Mouse (Mus musculus) left cerebral cortex, postnatal 25 days (tissue): ENCODE measurements around the gene Tcerg1l. TPM values are rescaled to one million over a fixed set of nuclear protein-coding genes. Genes with fewer than 3 reads are reported as not detected.

ENCODE experiments used
- DNase-seq, 2 experiments: peaks; one replicate each; pipeline ENCODE4 v3.0.0; 2022; ENCODE audit warnings: low spot score in 2 of 2, mixed read lengths in 1 of 2
- intact Hi-C: fragments of 180-260 bp; cut with DNase I; formaldehyde crosslinking; loops from one replicate; pipeline ENCODE4 v1.15.1; 2025
- total RNA-seq, 2 experiments: library from RNA; stranded (reverse); gene quantifications; 2 replicates each; pipeline ENCODE4 v1.2.3; 2021

Gene Tcerg1l
- total RNA-seq, 2 experiments from 2014 or later = 12.2 to 15.7 TPM

DNA sequence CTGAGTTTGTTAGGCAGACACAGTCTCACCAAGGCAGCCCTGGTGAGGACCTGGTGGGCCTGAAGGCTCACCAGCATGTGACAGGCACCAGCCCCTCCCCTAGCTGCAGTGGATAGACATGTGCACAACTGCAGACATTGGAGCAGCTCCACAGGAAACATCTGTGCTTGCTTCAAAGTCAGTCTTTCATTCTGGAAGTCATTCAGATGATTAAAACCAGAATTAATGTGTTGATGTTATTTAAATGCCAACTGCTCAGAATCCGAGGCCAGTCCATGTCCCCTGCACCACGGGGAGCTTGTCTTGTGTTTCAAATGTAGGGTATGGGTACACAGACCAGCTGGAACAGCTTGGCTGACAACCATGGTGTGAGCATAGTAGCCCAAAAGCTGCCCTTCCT, 150.8 kb downstream of the Tcerg1l start:
- DNase-seq = no peak
- intact Hi-C loops = loop anchor here (5.0 kb wide), 1 partner anchor 644 kb away; no protein-coding TSS in a partner anchor

DNA sequence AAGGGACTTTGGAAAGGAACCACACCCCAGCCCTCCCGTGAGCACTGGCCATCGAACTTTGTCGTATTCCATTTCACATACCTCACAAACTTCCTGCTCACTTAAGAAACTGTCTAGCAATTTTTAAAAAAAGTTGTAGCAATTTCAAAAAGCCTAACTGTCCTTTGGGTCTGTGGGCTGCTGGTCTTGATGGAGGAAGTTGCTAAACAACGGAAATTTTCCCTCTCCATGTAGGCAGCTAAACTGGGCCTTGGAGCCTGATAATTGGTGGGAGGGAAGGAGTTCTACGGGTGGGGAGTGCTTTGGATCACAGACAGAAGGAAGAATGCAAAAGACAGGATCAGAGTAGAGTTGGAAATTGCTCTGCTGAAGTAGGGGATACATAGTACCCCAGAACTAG, 155.3 kb downstream of the Tcerg1l start:
- intact Hi-C loops = no loop called here
- no peak for DNase-seq

DNA sequence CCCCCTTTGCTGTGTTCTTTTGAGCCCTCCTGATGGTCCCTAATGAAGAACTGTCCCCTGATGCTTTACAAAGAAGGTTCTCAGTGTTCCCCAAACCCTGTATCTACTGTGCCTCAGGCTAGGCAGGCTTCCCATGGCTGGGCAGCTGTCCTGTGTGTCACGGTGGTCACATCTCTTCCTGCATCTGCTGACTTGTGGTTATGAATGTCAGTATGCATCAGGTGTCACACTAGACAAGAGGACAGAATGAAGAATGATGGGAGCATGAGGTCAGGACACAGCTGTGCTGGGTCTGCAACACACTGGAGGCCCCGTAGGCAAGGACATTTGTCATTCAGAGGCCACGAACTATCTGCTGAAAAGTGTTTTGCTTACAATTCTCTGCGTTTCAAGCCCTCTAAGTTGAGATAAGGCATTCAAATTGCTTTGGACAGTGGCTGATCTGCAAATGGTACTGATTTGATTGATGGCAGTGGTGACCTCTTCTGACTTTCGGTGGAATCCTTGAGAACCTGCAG, 159.8 kb downstream of the Tcerg1l start:
- intact Hi-C loops = no loop called here
- no peak for DNase-seq

DNA sequence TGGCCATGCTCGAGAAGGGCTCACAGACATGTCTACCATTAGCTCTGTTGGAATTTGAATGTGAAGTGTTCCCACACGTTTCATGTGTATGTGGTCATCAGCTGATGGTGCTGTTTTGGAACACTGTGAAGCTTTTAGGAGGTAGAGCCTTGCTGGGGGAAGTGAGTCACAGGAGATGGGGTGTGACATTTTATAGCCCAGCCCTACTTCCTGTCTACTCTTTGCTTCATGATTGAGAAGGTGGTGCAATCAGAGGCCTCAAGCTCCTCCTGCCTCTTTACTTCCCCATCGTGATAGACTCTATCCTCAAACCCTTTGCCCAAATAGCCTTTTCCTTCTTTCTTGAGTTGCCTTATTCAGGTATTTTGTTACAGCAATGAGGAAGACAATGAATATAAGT, 173.3 kb downstream of the Tcerg1l start:
- intact Hi-C loops = no loop called here
- DNase-seq = no peak

DNA sequence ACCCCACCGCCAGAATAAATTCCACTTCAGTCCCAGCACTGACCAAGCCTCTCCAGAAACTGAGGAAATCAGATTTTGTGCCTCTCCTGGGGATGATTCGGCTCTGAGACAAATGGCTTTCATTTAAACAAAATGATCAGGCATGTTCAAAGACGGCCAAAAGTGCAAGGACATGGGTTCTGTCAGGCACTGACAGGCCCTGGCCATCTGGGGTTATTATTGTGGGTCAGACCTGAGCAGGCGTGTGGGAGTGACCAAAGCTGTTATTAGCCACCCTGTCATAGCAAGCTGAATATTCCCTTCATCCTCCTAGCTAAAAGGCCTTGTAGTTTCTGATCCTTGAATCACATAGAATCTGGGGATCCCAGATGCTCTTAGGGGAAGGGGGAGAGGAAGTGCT, 174.6 kb downstream of the Tcerg1l start:
- no peak for DNase-seq
- intact Hi-C loops = no loop called here

DNA sequence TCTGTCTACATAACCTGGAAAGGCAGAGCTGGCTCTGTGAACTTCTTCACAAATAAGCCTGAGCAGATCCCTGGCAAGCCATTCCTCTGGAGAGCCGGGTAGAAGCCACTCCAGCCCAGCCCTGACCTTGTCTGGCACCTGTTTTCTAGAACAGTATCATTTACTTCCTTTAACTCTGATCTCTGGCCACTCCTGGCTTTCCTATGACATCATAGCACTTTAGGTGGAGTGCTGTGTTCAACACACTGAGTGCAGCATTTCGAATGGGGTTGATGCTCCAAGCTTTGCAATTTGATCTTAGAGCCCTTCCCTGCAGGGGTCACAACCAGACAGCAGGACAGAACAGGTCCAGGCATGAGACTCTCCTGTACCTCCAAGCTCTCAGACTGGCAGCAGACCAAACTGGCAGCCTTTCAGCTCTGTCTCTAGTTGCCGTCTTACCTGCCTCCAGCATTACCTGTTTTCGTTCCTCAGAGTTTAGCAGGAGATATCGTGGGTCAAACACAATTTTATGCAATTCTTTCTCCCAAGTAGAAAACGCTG, 179.9 kb downstream of the Tcerg1l start:
- DNase-seq = no peak
- intact Hi-C loops = no loop called here

DNA sequence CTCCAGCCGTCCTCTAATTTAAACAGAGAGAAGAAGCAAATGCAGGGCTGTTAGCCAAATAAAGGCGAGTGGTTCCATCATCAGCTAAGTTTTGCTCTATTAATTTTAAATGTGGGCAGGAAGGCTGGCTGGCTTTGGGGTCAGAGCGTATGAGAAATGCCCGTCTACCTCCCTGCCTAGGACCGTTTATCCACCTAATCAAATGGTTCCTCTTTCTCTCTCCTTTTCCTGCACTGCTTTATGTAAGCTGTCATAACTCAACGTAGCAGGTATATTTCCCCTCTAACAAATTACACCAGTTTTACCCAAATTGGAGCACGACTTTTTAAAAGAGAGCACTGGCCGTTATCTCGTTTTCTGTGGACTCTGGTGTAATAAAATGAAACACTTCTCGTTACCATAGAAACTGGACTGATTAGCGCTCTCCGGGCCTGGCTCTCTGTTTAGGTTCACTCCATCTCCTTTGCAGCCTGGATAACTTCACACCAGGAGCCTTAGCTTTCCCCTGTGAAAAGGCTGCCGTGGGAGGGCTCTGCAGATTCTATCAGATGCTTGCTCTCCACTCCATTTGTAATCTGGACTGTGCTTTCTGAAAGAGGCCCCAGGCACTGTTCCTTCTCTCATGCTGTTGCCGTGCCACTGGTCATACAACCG, 182.2 kb downstream of the Tcerg1l start:
- peak; percentile 6 to 37 for DNase-seq
- intact Hi-C loops = no loop called here

DNA sequence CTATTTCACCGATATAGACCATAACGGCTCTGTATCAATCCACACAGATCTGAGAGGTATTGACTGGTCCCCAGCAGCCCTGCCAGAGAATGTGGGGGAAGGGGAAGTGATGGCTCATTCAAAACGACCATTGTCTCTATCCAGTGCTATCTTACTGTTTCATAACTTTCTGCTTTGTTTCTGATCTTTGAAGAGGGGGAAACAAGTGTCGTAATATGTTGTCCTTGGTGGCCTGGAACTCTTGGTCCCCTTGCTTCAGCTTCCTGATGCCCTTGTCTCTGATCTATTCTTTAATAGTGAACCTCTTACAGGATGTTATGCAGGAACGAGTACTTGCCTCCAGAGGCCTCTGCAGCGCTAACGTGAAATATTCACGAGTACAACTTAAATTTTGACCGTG, 182.8 kb downstream of the Tcerg1l start:
- intact Hi-C loops = no loop called here
- DNase-seq = no peak

DNA sequence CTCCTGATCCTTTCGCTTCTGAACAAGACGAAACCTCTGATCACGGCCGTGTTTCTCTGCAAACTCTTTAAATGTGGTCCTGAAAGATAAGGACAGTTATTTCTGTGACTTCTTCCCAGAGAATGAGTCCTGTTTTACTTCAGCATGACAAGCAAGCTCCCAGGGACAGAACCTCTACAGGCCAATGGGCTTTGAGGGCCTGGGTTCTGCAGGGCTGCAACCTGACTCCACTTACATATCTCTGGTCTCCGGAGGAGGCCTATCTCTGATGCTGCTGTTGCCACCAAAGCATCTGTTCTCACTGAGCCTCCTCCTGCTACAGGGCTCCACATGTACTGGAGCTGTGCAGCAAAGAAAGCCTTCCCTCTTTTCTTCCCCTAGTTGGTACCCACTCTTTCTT, 187.8 kb downstream of the Tcerg1l start:
- DNase-seq = no peak
- intact Hi-C loops = no loop called here

DNA sequence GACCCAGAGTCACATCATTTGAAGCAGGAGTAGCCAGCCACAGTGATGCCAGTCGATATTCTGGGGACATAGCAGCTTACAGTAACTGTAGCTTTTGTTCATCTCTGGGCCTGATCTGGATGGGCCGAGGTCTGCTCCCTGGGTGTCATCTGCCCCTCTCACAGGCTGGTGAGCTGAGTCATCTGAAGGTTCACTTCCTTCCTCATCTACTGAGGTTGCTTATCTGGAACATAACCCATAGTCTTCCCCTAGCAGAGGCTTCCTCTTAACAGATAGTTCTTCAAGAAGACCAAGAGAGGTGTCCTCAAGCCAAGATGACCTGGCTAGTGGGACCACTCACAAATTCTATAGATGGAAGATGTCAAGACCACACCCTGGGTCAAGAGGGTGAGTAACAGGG, 192.4 kb downstream of the Tcerg1l start:
- no peak for DNase-seq
- intact Hi-C loops = no loop called here

DNA sequence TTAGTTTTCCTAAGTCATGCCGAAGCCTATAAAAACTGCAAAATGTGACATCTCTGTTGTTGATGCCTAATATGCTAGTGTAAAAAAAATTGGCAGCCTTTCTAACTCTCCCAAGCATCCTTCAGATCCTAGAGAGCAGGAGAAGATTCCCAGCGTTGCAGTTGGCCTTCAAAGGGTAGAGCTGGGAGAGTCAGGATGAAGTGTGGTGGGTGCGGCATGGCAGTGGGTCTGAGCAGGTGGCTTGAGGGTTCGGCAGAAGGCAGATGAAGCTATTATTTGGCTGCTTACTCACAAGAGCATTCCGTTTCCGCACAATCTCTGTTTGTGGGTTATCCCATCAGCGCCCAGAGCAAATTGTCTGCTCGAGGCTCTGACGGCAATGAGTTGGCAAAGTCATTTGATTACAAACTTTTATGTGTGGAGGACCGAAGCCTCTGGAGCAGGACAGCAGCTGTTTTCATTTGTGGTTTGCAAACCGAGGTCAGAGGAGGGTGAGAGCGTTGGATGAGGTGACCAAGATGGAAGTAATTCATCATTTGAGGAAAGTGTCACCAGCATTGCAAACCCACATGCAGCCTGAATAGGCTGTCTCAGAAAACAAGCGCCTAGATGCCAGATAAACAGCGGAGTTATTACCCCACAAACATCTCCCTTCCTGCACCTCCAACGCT, 195.2 kb downstream of the Tcerg1l start:
- no peak for DNase-seq
- intact Hi-C loops = no loop called here

DNA sequence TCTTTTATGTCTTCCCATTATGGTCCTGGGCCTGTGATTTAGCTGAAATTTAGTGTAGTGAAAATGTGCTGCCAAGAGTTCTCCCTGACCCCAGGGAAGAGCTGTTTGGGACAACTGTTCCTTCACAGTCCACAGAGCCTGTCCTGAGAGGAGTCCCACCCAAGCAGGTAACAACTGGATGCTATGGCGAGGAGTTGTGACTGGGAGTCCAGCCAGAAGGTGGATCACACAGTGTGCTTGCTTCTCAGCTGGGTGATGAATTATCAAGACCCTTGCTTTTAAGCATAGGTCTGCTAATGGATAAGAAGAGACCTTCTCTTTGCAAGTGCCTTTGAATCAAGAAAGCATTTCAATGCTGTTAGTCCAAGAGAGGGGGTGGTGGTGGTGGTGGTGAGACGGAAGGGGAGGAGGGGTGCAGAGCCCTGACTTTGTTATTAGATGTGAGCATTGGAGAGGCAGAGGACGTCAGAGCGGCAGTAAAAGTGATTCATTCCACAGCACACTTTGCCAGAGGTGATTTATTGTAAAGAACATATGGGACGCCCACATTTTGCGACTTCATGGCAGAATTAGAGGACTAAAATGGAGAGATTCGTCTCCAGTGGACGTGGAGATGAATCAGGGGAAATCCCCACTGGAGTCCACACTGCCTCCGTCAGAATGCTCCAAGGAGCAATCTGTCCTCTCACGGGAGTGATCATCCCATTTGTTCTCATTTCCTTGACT, 198.0 kb downstream of the Tcerg1l start:
- peak; percentile 42 to 90 for DNase-seq
- intact Hi-C loops = loop anchor here (5.0 kb wide), 1 partner anchor 192 kb away; no protein-coding TSS in a partner anchor

DNA sequence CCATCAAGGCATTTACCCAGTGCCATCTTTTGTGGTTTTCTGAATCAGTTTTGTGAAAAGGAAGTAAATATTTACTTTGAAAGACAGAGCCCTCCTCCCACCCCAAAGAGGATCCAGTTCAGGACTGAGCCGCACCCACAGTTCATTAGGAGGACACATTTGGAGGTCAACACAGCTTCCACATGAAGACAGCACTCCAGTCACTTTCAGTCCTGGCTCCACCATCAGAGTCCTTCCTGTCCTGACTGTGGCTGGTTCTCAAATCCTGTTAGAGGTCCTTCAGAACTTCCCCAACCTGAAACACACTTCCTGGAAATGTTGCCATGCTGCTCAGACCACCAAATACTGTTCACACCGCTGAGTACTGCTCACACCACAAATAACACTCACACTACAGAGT, 201.4 kb downstream of the Tcerg1l start:
- intact Hi-C loops = loop anchor here (5.0 kb wide), 1 partner anchor 189 kb away; no protein-coding TSS in a partner anchor
- no peak for DNase-seq

DNA sequence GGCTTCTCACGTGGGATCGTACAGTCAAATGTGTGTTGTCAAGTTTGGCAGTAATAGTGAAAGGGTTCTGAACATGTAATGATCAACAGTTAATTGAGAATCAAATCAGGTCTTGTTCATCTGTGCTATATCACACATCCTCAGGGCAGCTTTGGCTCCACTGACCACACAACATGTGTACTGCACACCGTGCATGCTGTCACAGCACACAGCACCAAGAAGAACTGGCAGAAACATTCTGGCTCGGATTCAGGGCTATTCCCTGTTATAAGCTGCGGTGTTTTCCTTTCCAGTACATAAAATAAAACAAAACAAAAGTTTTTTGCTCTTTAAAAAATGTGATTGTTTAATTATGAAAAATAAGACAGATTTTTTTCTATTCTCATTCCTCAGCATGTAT, 213.3 kb downstream of the Tcerg1l start:
- DNase-seq = no peak
- intact Hi-C loops = no loop called here

DNA sequence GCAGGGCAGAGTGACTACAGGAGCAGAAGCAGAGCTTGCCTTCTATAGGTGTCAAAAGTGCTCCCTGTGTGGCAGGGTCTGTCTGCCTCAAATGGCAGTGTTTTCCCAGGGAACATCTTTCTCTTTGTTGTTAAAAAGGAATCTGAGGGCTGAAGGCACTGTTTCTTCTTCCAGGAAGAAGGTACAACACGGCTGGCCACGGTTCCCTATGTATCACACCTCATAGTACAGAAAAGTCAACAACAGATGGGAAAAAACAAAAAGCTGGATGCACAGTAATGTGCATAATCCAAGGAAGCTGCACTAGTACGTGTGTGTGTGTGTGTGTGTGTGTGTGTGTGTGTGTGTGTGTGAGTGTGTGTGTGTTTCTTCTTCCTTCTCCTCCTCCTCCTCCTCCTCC, 215.3 kb downstream of the Tcerg1l start:
- no peak for DNase-seq
- intact Hi-C loops = no loop called here

DNA sequence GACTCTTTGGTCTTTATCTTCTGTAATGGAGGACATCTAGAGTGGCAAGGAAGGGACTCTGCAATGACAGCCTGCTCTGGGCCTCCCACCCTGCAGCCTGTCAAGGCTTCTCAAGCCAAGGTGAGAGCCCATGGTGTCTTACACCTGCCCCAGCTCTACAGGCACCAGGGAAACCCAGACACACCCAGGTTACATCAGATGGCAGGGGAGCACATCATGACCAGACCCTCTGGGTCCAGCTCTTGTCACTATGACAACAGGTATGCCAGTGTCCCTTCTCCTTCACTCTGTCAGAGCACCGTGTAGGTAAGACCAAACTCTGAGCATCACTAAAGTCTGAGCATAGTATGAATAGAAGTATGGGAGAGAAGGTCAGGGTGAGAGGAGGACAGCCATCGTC, 218.9 kb downstream of the Tcerg1l start:
- intact Hi-C loops = no loop called here
- no peak for DNase-seq

DNA sequence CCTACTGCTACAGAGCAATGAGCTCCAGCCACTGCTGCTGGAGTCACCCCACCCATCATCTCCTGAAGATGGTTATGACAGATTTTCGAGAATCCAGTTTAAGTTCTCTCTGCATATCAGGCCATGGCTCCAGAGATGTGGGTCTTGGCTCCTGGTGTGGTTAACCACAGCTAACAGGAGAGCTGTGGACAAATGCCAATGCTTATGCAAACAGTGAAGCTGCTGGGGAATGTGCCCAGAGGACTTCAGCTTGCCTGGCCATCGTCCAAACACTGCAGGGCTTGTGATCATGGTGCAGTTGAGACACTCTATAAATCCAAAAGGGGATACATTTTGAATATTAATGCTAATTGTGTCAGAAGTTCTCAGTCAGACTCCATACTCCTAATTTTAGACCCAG, 221.5 kb downstream of the Tcerg1l start:
- intact Hi-C loops = no loop called here
- DNase-seq = peak; percentile 26 to 59

DNA sequence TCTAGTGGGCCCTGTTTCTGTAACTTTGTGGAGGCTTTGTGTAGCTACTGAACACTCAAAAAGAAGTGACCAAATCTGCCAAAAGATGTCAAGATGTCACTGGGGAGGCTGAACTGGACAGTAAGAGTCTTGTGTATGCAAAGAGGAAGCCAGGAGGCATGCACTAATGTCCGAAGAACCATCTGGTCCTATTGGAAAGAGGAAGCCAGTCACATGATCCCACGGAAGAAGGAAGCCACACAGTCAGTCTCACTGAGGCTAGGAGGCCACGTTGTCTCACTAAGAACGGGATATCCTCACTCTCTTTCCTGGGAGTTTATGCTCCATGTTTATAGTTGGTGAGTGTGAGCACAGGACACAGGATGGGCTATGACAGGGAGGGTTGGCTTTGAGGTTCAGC, 227.1 kb downstream of the Tcerg1l start:
- intact Hi-C loops = no loop called here
- DNase-seq = no peak
